Mouse (Mus musculus) spleen, adult 2 months (tissue): Measurements from ENCODE around the gene Gatd1.

Experiments
- CTCF ChIP-seq: fragments of 200-500 bp; IDR thresholded peaks from 2 replicates; pipeline ENCODE4 v1.5.1; 2011; ENCODE audit warnings: mild to moderate bottlenecking, inconsistent platforms; ENCODE audit not compliant: insufficient read depth, insufficient read length, insufficient replicate concordance; ENCODE audit errors: extremely low read depth
- POLR2A ChIP-seq: fragments of 200-500 bp; IDR thresholded peaks from 2 replicates; pipeline ENCODE4 v1.6.1; 2011; ENCODE audit warnings: low read depth, low read length, inconsistent platforms

DNA sequence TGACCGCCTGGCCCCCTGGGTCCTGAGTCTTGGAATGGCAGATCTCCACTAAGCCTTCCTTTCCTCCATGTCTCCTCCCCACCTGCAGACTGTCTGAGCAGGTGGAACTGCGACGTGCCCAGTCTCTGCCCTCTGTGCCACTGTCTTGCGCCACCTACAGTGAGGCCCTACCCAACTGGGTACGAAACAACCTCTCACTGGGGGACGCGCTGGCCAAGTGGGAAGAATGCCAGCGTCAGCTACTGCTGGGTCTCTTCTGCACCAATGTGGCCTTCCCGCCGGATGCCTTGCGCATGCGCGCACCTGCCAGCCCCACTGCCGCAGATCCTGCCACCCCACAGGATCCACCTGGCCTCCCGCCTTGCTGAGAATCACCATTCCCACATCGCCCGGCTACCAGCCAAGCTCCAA lies 45.4 kb upstream of the Gatd1 start:
- no peak for TF ChIP-seq CTCF
- no peak for TF ChIP-seq POLR2A
